Mouse (Mus musculus): ENCODE results near the gene Vars. TPM values are rescaled to one million over a fixed set of nuclear protein-coding genes. Genes with fewer than 3 reads are reported as not detected.
"Not testable (repeated sequence)": the region's sequence is repeated elsewhere in the genome, so short reads cannot be mapped to it uniquely, and the experiment has no call there.

Gene Vars
- total and polyA plus RNA-seq, 3 experiments, result 90.3 to 280 (median 277) TPM

- in situ Hi-C loops (cut with MboI; ENCODE audit: low pct_ligation_motif_present, low pct_unique_long_range_greater_than_20kb, low sequenced_read_pairs); dilution Hi-C loops (cut with MboI; ENCODE audit: extremely low pct_ligation_motif_present, extremely low pct_unique_long_range_greater_than_20kb, low sequenced_read_pairs): not testable (repeated sequence)
Observed at GRCm38 (mm10) chr17:34971694-34972068, 29.1 kb upstream of the Vars start.

DNA sequence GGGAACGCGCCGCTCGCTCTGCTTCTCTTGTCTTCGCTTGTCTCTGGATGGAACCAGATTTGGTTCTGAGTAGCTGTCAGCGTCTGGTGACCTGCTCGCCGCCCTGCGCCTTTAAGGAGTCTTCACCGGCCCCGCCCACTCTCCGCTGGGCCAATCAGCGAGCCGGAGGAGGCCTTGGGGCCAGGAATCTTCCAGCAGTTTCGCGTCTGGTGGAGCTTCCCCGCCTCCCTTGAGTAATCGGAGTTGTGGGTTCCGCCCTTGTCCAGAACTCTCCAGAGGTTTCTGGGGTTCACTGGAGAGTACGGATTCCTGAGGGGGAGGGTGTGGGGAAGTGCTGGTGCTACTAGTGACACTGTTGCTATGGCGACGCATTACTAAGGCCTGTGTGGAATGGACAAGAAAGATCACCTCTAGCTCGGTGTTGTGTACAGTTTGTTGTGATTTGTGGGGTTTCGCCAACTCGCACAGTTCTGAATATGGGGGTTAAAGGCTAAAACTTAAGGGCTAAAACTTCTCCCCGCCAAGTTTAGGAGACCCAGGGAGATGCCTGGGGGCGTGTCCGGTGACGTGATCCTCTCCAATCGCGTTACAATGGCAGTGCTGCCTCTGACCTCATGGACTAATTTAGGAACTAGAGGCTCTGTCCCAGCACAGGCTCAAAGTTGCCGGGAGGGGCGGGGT, 28.6 kb upstream of the Vars start, which contains the start of the genes Hspa1a and Hspa1l:
Gene Hspa1a, minus strand, starts transcription at position 88 of the 681 bp plus-strand sequence.
Gene Hspa1l, plus strand, starts transcription at position 635 of the 681 bp plus-strand sequence.
- H3K36me3 ChIP-seq (replicated peaks in 1 of 2; ENCODE audit: control insufficient read depth in 1 of 2, insufficient read depth in 1 of 2, low read length in 1 of 2); H3K27ac ChIP-seq (ENCODE audit: insufficient read depth, low read depth); H3K79me2 ChIP-seq (replicated peaks; ENCODE audit: control insufficient read depth, extremely low read depth, insufficient read depth, poor library complexity, severe bottlenecking); H3K4me2 ChIP-seq (ENCODE audit: insufficient read depth, low read depth, poor library complexity, severe bottlenecking); H3K4me3 ChIP-seq (replicated peaks in 1 of 3; ENCODE audit: low read depth in 2 of 3, low read length in 2 of 3, poor library complexity in 1 of 3); H3K9ac ChIP-seq (ENCODE audit: insufficient read depth, low read depth); H3K9me3 ChIP-seq (replicated peaks; ENCODE audit: low read length); H3K27me3 ChIP-seq (replicated peaks); DNase-seq (ENCODE audit: extremely low read depth); dilution Hi-C loops (cut with MboI; ENCODE audit: extremely low pct_ligation_motif_present, extremely low pct_unique_long_range_greater_than_20kb, low sequenced_read_pairs); H3K4me1 ChIP-seq (ENCODE audit: control insufficient read depth in 1 of 2, insufficient read depth in 2 of 2); in situ Hi-C loops (cut with MboI; ENCODE audit: low pct_ligation_motif_present, low pct_unique_long_range_greater_than_20kb, low sequenced_read_pairs): not testable (repeated sequence)

More at GRCm38 (mm10) chr17:34971694-34972068, 29.1 kb upstream of the Vars start:
- H3K4me1 ChIP-seq (ENCODE audit: control insufficient read depth in 1 of 2, insufficient read depth in 2 of 2); H3K27me3 ChIP-seq (replicated peaks); H3K9ac ChIP-seq (ENCODE audit: insufficient read depth, low read depth); DNase-seq (ENCODE audit: extremely low read depth); H3K4me3 ChIP-seq (replicated peaks in 1 of 3; ENCODE audit: low read depth in 2 of 3, low read length in 2 of 3, poor library complexity in 1 of 3); H3K36me3 ChIP-seq (replicated peaks in 1 of 2; ENCODE audit: control insufficient read depth in 1 of 2, insufficient read depth in 1 of 2, low read length in 1 of 2); H3K79me2 ChIP-seq (replicated peaks; ENCODE audit: control insufficient read depth, extremely low read depth, insufficient read depth, poor library complexity, severe bottlenecking); H3K4me2 ChIP-seq (ENCODE audit: insufficient read depth, low read depth, poor library complexity, severe bottlenecking); H3K9me3 ChIP-seq (replicated peaks; ENCODE audit: low read length); H3K27ac ChIP-seq (ENCODE audit: insufficient read depth, low read depth): not testable (repeated sequence)

- no peaks in the 10 kb centered on the region; the same call in 1 of the 2 replicates for H3K79me2 ChIP-seq (replicated peaks; ENCODE audit: control insufficient read depth, extremely low read depth, insufficient read depth, poor library complexity, severe bottlenecking)
- peaks cover 2 to 22% of the 10 kb centered on the region in 2 experiments for H3K36me3 ChIP-seq (replicated peaks in 1 of 2; ENCODE audit: control insufficient read depth in 1 of 2, insufficient read depth in 1 of 2, low read length in 1 of 2)
- no peak for DNase-seq (ENCODE audit: extremely low read depth)
- dilution Hi-C loops (cut with MboI; ENCODE audit: extremely low pct_ligation_motif_present, extremely low pct_unique_long_range_greater_than_20kb, low sequenced_read_pairs), result no loop called here
- H3K27me3 ChIP-seq (replicated peaks), result no peaks in the 10 kb centered on the region
- TF ChIP-seq ZKSCAN1 (IDR thresholded peaks at IDR 0.05; ENCODE audit: borderline replicate concordance, low read depth, low read length) (no peak), MYC (IDR thresholded peaks at IDR 0.05; ENCODE audit: low read depth, low read length) (no peak), EP300 (IDR thresholded peaks at IDR 0.05; ENCODE audit: low read length) (no peak), USF1 (IDR thresholded peaks at IDR 0.05; ENCODE audit: low read depth, low read length) (no peak), IRF4 (IDR thresholded peaks at IDR 0.05; ENCODE audit: low read depth, low read length) (no peak), MAFK (IDR thresholded peaks at IDR 0.05; ENCODE audit: insufficient replicate concordance, low read length) (peak; percentile 75; the same call in 1 of the 2 replicates)
- in situ Hi-C loops (cut with MboI; ENCODE audit: low pct_ligation_motif_present, low pct_unique_long_range_greater_than_20kb, low sequenced_read_pairs), result no loop called here
- no peak overlapping the region for H3K4me2 ChIP-seq (ENCODE audit: insufficient read depth, low read depth, poor library complexity, severe bottlenecking)
- H3K27ac ChIP-seq (ENCODE audit: insufficient read depth, low read depth), result no peak overlapping the region
- peaks cover 0 to 9% of the 10 kb centered on the region in 2 experiments; a peak in 2 of 4 replicates for H3K4me1 ChIP-seq (ENCODE audit: control insufficient read depth in 1 of 2, insufficient read depth in 2 of 2)
- no peak overlapping the region for H3K9ac ChIP-seq (ENCODE audit: insufficient read depth, low read depth)
- H3K4me3 ChIP-seq (replicated peaks in 1 of 3; ENCODE audit: low read depth in 2 of 3, low read length in 2 of 3, poor library complexity in 1 of 3), result no peak overlapping the region
- H3K9me3 ChIP-seq (replicated peaks; ENCODE audit: low read length), result peaks cover 2% of the 10 kb centered on the region
Observed at GRCm38 (mm10) chr17:34975581-34976492, 24.9 kb upstream of the Vars start.
